ENCODE assay signal across 8 mouse cellular contexts in genomic region chr2:25180973-25181890, GRCm38 (mm10). TPM values are rescaled to one million over a fixed set of nuclear protein-coding genes. Genes with fewer than 3 reads are reported as not detected.
DNase-seq lines count a peak whose midpoint lies in the region; ATAC-seq and TF ChIP-seq lines count a peak whose summit lies in the region.

No protein-coding gene starts in this region.

- peak; percentile 16 for ATAC-seq in kidney, embryonic 14.5 days (ENCODE audit: low FRiP score, low TSS enrichment)
- peak; percentile 18 for ATAC-seq in forebrain, embryonic 11.5 days (replicated peaks; ENCODE audit: low FRiP score)
- peak; percentile 74 for ATAC-seq in intestine, embryonic 15.5 days
- ATAC-seq in lung, postnatal 0 days: peak; percentile 47

- peak overlapping the region; percentile 77 for H3K9ac ChIP-seq in kidney, embryonic 14.5 days (ENCODE audit: low read depth, low read length)
- H3K9ac ChIP-seq in forebrain, embryonic 11.5 days (ENCODE audit: low read length): peak overlapping the region; percentile 93
- peak overlapping the region; percentile 42 for H3K9ac ChIP-seq in intestine, embryonic 15.5 days
- peak overlapping the region; percentile 58 for H3K9ac ChIP-seq in lung, postnatal 0 days (replicated peaks; ENCODE audit: low read depth)

- DNase-seq in kidney, adult 11 months: no peak
- DNase-seq in adrenal gland, postnatal 36 days: peak; percentile 31 to 47
- DNase-seq in forebrain, embryonic 11.5 days (ENCODE audit: low spot score): peak; percentile 89
- peak; percentile 38 for DNase-seq in lung, postnatal 0 days (ENCODE audit: low spot score)
- peak; percentile 85 for DNase-seq in retina, postnatal 1 day
- no peak for DNase-seq in gastrocnemius, postnatal 25 days

- TF ChIP-seq EP300 in lung, postnatal 0 days (IDR thresholded peaks at IDR 0.05): no peak

- peaks cover 41% of the 10 kb centered on the region for H3K4me1 ChIP-seq in kidney, embryonic 14.5 days (ENCODE audit: control insufficient read depth, insufficient read depth, low read length)
- H3K4me1 ChIP-seq in forebrain, embryonic 11.5 days (replicated peaks; ENCODE audit: control insufficient read depth, insufficient read depth, low read length): peaks cover 46% of the 10 kb centered on the region
- peaks cover 54% of the 10 kb centered on the region for H3K4me1 ChIP-seq in intestine, embryonic 15.5 days (replicated peaks)
- H3K4me1 ChIP-seq in lung, postnatal 0 days (ENCODE audit: insufficient read depth, low read depth, low read length): peaks cover 21% of the 10 kb centered on the region; the same call in 1 of the 2 replicates

- no peaks in the 10 kb centered on the region for H3K36me3 ChIP-seq in kidney, embryonic 14.5 days (ENCODE audit: control insufficient read depth, insufficient read depth, low read length)
- peaks cover 2% of the 10 kb centered on the region; the same call in 1 of the 2 replicates for H3K36me3 ChIP-seq in forebrain, embryonic 11.5 days (ENCODE audit: control insufficient read depth, insufficient read depth, low read length)
- no peaks in the 10 kb centered on the region for H3K36me3 ChIP-seq in intestine, embryonic 15.5 days
- H3K36me3 ChIP-seq in lung, postnatal 0 days (ENCODE audit: insufficient read depth, low read length): no peaks in the 10 kb centered on the region

- peak overlapping the region; percentile 89 for H3K4me2 ChIP-seq in kidney, embryonic 14.5 days (replicated peaks; ENCODE audit: low read depth, low read length)
- peak overlapping the region; percentile 73 for H3K4me2 ChIP-seq in forebrain, embryonic 11.5 days (ENCODE audit: low read depth, low read length, severe bottlenecking)
- peak overlapping the region; percentile 91 for H3K4me2 ChIP-seq in intestine, embryonic 15.5 days (replicated peaks)
- H3K4me2 ChIP-seq in lung, postnatal 0 days (replicated peaks; ENCODE audit: low read depth, low read length): peak overlapping the region; percentile 91

- H3K27me3 ChIP-seq in kidney, embryonic 14.5 days (ENCODE audit: control insufficient read depth, insufficient read depth, low read length): peaks cover 27% of the 10 kb centered on the region
- no peaks in the 10 kb centered on the region for H3K27me3 ChIP-seq in forebrain, embryonic 11.5 days (ENCODE audit: control insufficient read depth, insufficient read depth, low read length)
- H3K27me3 ChIP-seq in intestine, embryonic 15.5 days (replicated peaks): peaks cover 40% of the 10 kb centered on the region
- H3K27me3 ChIP-seq in lung, postnatal 0 days (replicated peaks; ENCODE audit: insufficient read depth, low read length): 0 out of 2 replicates have a peak, but pooled peaks cover 11% of the 10 kb centered on the region

- TF ChIP-seq CTCF in lung, postnatal 0 days (IDR thresholded peaks at IDR 0.05): peak; percentile 33

- H3K9me3 ChIP-seq in kidney, embryonic 14.5 days (ENCODE audit: control insufficient read depth, low read length): no peaks in the 10 kb centered on the region
- no peaks in the 10 kb centered on the region for H3K9me3 ChIP-seq in forebrain, embryonic 11.5 days (ENCODE audit: control insufficient read depth, low read length)
- H3K9me3 ChIP-seq in intestine, embryonic 15.5 days: no peaks in the 10 kb centered on the region
- H3K9me3 ChIP-seq in lung, postnatal 0 days (ENCODE audit: low read length): no peaks in the 10 kb centered on the region

- H3K27ac ChIP-seq in kidney, embryonic 14.5 days (ENCODE audit: low read depth, low read length): peak overlapping the region; percentile 82
- peak overlapping the region; percentile 96 for H3K27ac ChIP-seq in forebrain, embryonic 11.5 days (ENCODE audit: low read depth, low read length)
- H3K27ac ChIP-seq in intestine, embryonic 15.5 days: peak overlapping the region; percentile 95
- peak overlapping the region; percentile 89 for H3K27ac ChIP-seq in lung, postnatal 0 days (ENCODE audit: low read length)

- H3K4me3 ChIP-seq in kidney, embryonic 14.5 days (ENCODE audit: low read length): peak overlapping the region; percentile 67
- H3K4me3 ChIP-seq in forebrain, embryonic 11.5 days (ENCODE audit: low read depth, low read length): peak overlapping the region; percentile 88
- peak overlapping the region; percentile 68 for H3K4me3 ChIP-seq in intestine, embryonic 15.5 days (replicated peaks)
- H3K4me3 ChIP-seq in lung, postnatal 0 days (ENCODE audit: low read depth, low read length): peak overlapping the region; percentile 63

- WGBS in kidney, embryonic 14.5 days: under 1% methylated on average over 100 of the region's 100 CpGs
- WGBS in forebrain, embryonic 11.5 days: under 1% methylated on average over 100 of the region's 100 CpGs
- WGBS in intestine, embryonic 15.5 days: under 1% methylated on average over 100 of the region's 100 CpGs
- 1% methylated on average over 99 of the region's 100 CpGs for WGBS in lung, postnatal 0 days

RNA-seq across cellular contexts. Expression of gene Nrarp, which starts 0.7 kb away (rescaled TPM):
- polyA plus RNA-seq in kidney, embryonic 14.5 days (2014; fragmentation: Nextera tagmentation; extraction: Ambion mirVana): 8.7 and 21.0 TPM in 2 replicates
- total RNA-seq in adrenal gland, postnatal 36 days (2021): 1 to 10 TPM; 2.1 to 2.3 TPM
- 63.6 and 72.1 TPM in 2 replicates for polyA plus RNA-seq in forebrain, embryonic 11.5 days (2014; fragmentation: Nextera tagmentation; extraction: Ambion mirVana)
- 14.3 and 19.3 TPM in 2 replicates for polyA plus RNA-seq in intestine, embryonic 15.5 days (2015; fragmentation: Nextera tagmentation; extraction: Ambion mirVana)
- 14.1 and 16.0 TPM in 2 replicates for polyA plus RNA-seq in lung, postnatal 0 days (2015; fragmentation: Nextera tagmentation; extraction: Ambion mirVana)
- 1 to 10 TPM; 3.6 to 6.7 TPM for total RNA-seq in gastrocnemius, postnatal 25 days (2021)

RNA-seq across cellular contexts. Expression of gene Tor4a, which starts 15.5 kb away (rescaled TPM):
- 6.8 and 11.3 TPM in 2 replicates for polyA plus RNA-seq in kidney, embryonic 14.5 days (2014; fragmentation: Nextera tagmentation; extraction: Ambion mirVana)
- 10 to 100 TPM; 14.0 to 24.8 TPM for total RNA-seq in adrenal gland, postnatal 36 days (2021)
- polyA plus RNA-seq in forebrain, embryonic 11.5 days (2014; fragmentation: Nextera tagmentation; extraction: Ambion mirVana): 1.3 and 1.5 TPM in 2 replicates
- polyA plus RNA-seq in intestine, embryonic 15.5 days (2015; fragmentation: Nextera tagmentation; extraction: Ambion mirVana): 16.4 and 18.5 TPM in 2 replicates
- polyA plus RNA-seq in lung, postnatal 0 days (2015; fragmentation: Nextera tagmentation; extraction: Ambion mirVana): 13.8 and 14.8 TPM in 2 replicates
- total RNA-seq in gastrocnemius, postnatal 25 days (2021): 1 to 10 TPM; 1.1 to 1.3 TPM

RNA-seq across cellular contexts. Expression of gene Nelfb, which starts 30.1 kb away (rescaled TPM):
- 72.7 and 101 TPM in 2 replicates for polyA plus RNA-seq in kidney, embryonic 14.5 days (2014; fragmentation: Nextera tagmentation; extraction: Ambion mirVana)
- total RNA-seq in adrenal gland, postnatal 36 days (2021): 10 to 100 TPM; 54.8 to 57.2 TPM
- 110 TPM in 2 replicates for polyA plus RNA-seq in forebrain, embryonic 11.5 days (2014; fragmentation: Nextera tagmentation; extraction: Ambion mirVana)
- polyA plus RNA-seq in intestine, embryonic 15.5 days (2015; fragmentation: Nextera tagmentation; extraction: Ambion mirVana): 94.8 and 106 TPM in 2 replicates
- polyA plus RNA-seq in lung, postnatal 0 days (2015; fragmentation: Nextera tagmentation; extraction: Ambion mirVana): 74.0 and 80.1 TPM in 2 replicates
- 10 to 100 TPM; 20.5 to 22.3 TPM for total RNA-seq in gastrocnemius, postnatal 25 days (2021)

RNA-seq across cellular contexts. Expression of gene Stpg3, which starts 33.2 kb away (rescaled TPM):
- 0.49 and 0.54 TPM in 2 replicates for polyA plus RNA-seq in kidney, embryonic 14.5 days (2014; fragmentation: Nextera tagmentation; extraction: Ambion mirVana)
- not detected for total RNA-seq in adrenal gland, postnatal 36 days (2021)
- polyA plus RNA-seq in forebrain, embryonic 11.5 days (2014; fragmentation: Nextera tagmentation; extraction: Ambion mirVana): not detected in 2 replicates
- polyA plus RNA-seq in intestine, embryonic 15.5 days (2015; fragmentation: Nextera tagmentation; extraction: Ambion mirVana): not detected in 2 replicates
- polyA plus RNA-seq in lung, postnatal 0 days (2015; fragmentation: Nextera tagmentation; extraction: Ambion mirVana): 0.12 TPM in 1 of 2 replicates, not detected in the other
- total RNA-seq in gastrocnemius, postnatal 25 days (2021): not detected

RNA-seq across cellular contexts. Expression of gene Fam166a, which starts 37.3 kb away (rescaled TPM):
- polyA plus RNA-seq in kidney, embryonic 14.5 days (2014; fragmentation: Nextera tagmentation; extraction: Ambion mirVana): 0.55 TPM in 1 of 2 replicates, not detected in the other
- not detected for total RNA-seq in adrenal gland, postnatal 36 days (2021)
- polyA plus RNA-seq in forebrain, embryonic 11.5 days (2014; fragmentation: Nextera tagmentation; extraction: Ambion mirVana): 0.88 and 1.3 TPM in 2 replicates
- polyA plus RNA-seq in intestine, embryonic 15.5 days (2015; fragmentation: Nextera tagmentation; extraction: Ambion mirVana): not detected in 2 replicates
- polyA plus RNA-seq in lung, postnatal 0 days (2015; fragmentation: Nextera tagmentation; extraction: Ambion mirVana): 0.32 and 0.98 TPM in 2 replicates
- not detected for total RNA-seq in gastrocnemius, postnatal 25 days (2021)

Comparison
In these comparisons a context has a peak if more than half of its experiments do, and no peak if none do; other contexts are left out.
1. ATAC-seq: peak in every context shown above with its lines; median percentile 74 in intestine, embryonic 15.5 days; 47 in lung, postnatal 0 days; 18 in forebrain, embryonic 11.5 days; 16 in kidney, embryonic 14.5 days.
2. H3K9ac ChIP-seq: peak in every context shown above with its lines; median percentile 93 in forebrain, embryonic 11.5 days; 77 in kidney, embryonic 14.5 days; 58 in lung, postnatal 0 days; 42 in intestine, embryonic 15.5 days.
3. DNase-seq: peak in adrenal gland, postnatal 36 days (2 of 2), forebrain, embryonic 11.5 days (single experiment), lung, postnatal 0 days (single experiment) and retina, postnatal 1 day (single experiment); none in kidney, adult 11 months (single experiment) and gastrocnemius, postnatal 25 days (single experiment).
4. Peak in every context shown above with its lines, with median percentiles within 50 percentile points of each other: H3K27ac ChIP-seq, H3K4me2 ChIP-seq and H3K4me3 ChIP-seq.